Mouse (Mus musculus): ENCODE measurements around the gene H1foo.

DNA sequence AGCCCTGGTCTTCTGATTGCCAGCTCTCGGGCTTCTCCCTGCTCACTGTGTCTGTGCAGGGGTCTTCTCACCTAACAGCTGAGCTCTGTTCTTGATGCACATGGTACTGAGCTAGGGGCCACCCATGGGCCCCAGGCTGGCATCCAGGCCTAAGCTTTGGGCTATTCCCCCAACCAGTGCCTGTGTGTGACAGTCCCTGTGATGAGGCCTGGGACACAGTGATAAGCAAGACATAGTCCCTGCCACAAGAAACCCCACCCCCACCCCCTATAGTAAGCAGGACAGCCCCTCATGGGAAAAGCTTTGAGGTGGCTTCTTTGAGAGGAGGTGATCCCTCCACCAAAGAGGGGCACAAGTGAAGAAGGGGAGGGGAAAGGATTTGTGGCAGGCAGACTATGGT is 26.1 kb upstream of the H1foo start:
- TF ChIP-seq POLR2A (IDR thresholded peaks at IDR 0.05; ENCODE audit: low read depth, low read length) (no peak), CTCF (IDR thresholded peaks at IDR 0.05; ENCODE audit: borderline replicate concordance, insufficient read depth, low read length) (no peak)

Data from embryonic fibroblast, embryonic 13.5 days (primary cell).